Mouse (Mus musculus) lung, postnatal 0 days (tissue): ENCODE measurements around the gene Msn.

Experiments used
- CTCF ChIP-seq: IDR thresholded peaks from 2 replicates; pipeline ENCODE4 v1.5.1; 2016; ENCODE audit warnings: antibody characterized with exemption, mild to moderate bottlenecking
- EP300 ChIP-seq: IDR thresholded peaks from 2 replicates; pipeline ENCODE4 v1.6.1; 2016; ENCODE audit warnings: antibody characterized with exemption, mild to moderate bottlenecking, control low read depth

DNA sequence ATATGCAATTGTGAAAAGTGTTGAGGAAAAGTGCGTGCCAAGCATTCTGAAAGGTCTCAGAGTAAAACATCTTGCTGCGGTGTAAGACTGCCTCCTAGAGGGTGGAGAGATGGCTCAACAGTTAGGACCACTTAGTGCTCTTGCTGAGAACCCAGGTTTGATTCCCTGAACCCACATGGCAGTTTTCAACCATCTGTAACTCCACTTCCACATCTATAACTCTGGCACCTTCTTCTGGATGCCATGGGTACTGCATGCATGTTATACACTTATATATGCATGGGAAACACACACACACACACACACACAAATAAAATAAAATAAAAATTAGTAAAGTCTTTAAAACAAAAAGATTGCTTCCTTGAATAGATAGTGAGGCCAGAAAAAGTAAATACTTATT, 66.7 kb downstream of the Msn start:
- TF ChIP-seq CTCF, result peak; percentile 66
- no peak for TF ChIP-seq EP300
